Mouse (Mus musculus): ENCODE measurements around the gene Uhrf1bp1. TPM values are rescaled to one million over a fixed set of nuclear protein-coding genes. Genes with fewer than 3 reads are reported as not detected.

Gene Uhrf1bp1
- total RNA-seq, 2 experiments from 2014 or later: 19.5 to 22.7 TPM

GRCm38 (mm10) chr17:27909622-27910500 is 53.6 kb downstream of the Uhrf1bp1 start, which contains the start of gene Taf11:
Gene Taf11, minus strand, starts transcription at chr17:27909844.
- peak; percentile 66 to 75 for DNase-seq (ENCODE audit: low spot score in 2 of 2)

- no peak for DNase-seq (ENCODE audit: low spot score in 2 of 2)
Measured at GRCm38 (mm10) chr17:27911371-27911770, 55.1 kb downstream of the Uhrf1bp1 start.

GRCm38 (mm10) chr17:27914742-27915141 is 58.5 kb downstream of the Uhrf1bp1 start:
- no peak for DNase-seq (ENCODE audit: low spot score in 2 of 2)

- DNase-seq (ENCODE audit: low spot score in 2 of 2): no peak
Measured at GRCm38 (mm10) chr17:27916366-27916765, 60.1 kb downstream of the Uhrf1bp1 start.

GRCm38 (mm10) chr17:27920676-27921075 is 64.4 kb downstream of the Uhrf1bp1 start:
- DNase-seq (ENCODE audit: low spot score in 2 of 2): no peak

GRCm38 (mm10) chr17:27922174-27922712 is 66.0 kb downstream of the Uhrf1bp1 start:
- DNase-seq (ENCODE audit: low spot score in 2 of 2): no peak

GRCm38 (mm10) chr17:27925054-27925453 is 68.8 kb downstream of the Uhrf1bp1 start:
- DNase-seq (ENCODE audit: low spot score in 2 of 2): no peak

GRCm38 (mm10) chr17:27925504-27925903 is 69.3 kb downstream of the Uhrf1bp1 start:
- DNase-seq (ENCODE audit: low spot score in 2 of 2): no peak

- DNase-seq (ENCODE audit: low spot score in 2 of 2): no peak
Measured at GRCm38 (mm10) chr17:27930291-27930690, 74.0 kb downstream of the Uhrf1bp1 start.

GRCm38 (mm10) chr17:27931826-27932225 is 75.6 kb downstream of the Uhrf1bp1 start:
- no peak for DNase-seq (ENCODE audit: low spot score in 2 of 2)

GRCm38 (mm10) chr17:27934136-27934910 is 78.1 kb downstream of the Uhrf1bp1 start:
- no peak for DNase-seq (ENCODE audit: low spot score in 2 of 2)

- no peak for DNase-seq (ENCODE audit: low spot score in 2 of 2)
Measured at GRCm38 (mm10) chr17:27935091-27935490, 78.8 kb downstream of the Uhrf1bp1 start.

- no peak for DNase-seq (ENCODE audit: low spot score in 2 of 2)
Measured at GRCm38 (mm10) chr17:27937054-27937615, 80.9 kb downstream of the Uhrf1bp1 start.

GRCm38 (mm10) chr17:27938121-27938754 is 82.0 kb downstream of the Uhrf1bp1 start:
- no peak for DNase-seq (ENCODE audit: low spot score in 2 of 2)

- DNase-seq (ENCODE audit: low spot score in 2 of 2): no peak
Measured at GRCm38 (mm10) chr17:27939028-27939427, 82.8 kb downstream of the Uhrf1bp1 start.

GRCm38 (mm10) chr17:27940352-27940751 is 84.1 kb downstream of the Uhrf1bp1 start:
- DNase-seq (ENCODE audit: low spot score in 2 of 2): no peak

- no peak for DNase-seq (ENCODE audit: low spot score in 2 of 2)
Measured at GRCm38 (mm10) chr17:27941178-27941577, 84.9 kb downstream of the Uhrf1bp1 start.

GRCm38 (mm10) chr17:27941698-27942097 is 85.5 kb downstream of the Uhrf1bp1 start:
- no peak for DNase-seq (ENCODE audit: low spot score in 2 of 2)

GRCm38 (mm10) chr17:27942131-27942530 is 85.9 kb downstream of the Uhrf1bp1 start:
- DNase-seq (ENCODE audit: low spot score in 2 of 2): no peak

GRCm38 (mm10) chr17:27945546-27946216 is 89.4 kb downstream of the Uhrf1bp1 start:
- DNase-seq (ENCODE audit: low spot score in 2 of 2): peak; percentile 43 to 51

Measured in layer of hippocampus, postnatal 10 days (tissue).